Mouse (Mus musculus) thymus, postnatal 4 days (tissue): ENCODE results near the gene Ctla4.

Experiments used
- DNase-seq: peaks from one replicate; pipeline ENCODE4 v3.0.0; 2021

Ctla4 gene

GRCm38 (mm10) chr1:60935968-60936581 lies 49.3 kb downstream of the Ctla4 start:
- DNase-seq = no peak

- DNase-seq = no peak
Measured at GRCm38 (mm10) chr1:60936963-60937711, 50.3 kb downstream of the Ctla4 start.

GRCm38 (mm10) chr1:60938256-60938655 lies 51.5 kb downstream of the Ctla4 start:
- DNase-seq = no peak

- DNase-seq = no peak
Measured at GRCm38 (mm10) chr1:60938974-60939373, 52.2 kb downstream of the Ctla4 start.

GRCm38 (mm10) chr1:60940023-60940422 lies 53.2 kb downstream of the Ctla4 start:
- DNase-seq = no peak

- DNase-seq = no peak
Measured at GRCm38 (mm10) chr1:60940620-60941019, 53.8 kb downstream of the Ctla4 start.

- DNase-seq = no peak
Measured at GRCm38 (mm10) chr1:60941056-60942048, 54.6 kb downstream of the Ctla4 start.

- no peak for DNase-seq
Measured at GRCm38 (mm10) chr1:60942921-60943320, 56.1 kb downstream of the Ctla4 start.

- no peak for DNase-seq
Measured at GRCm38 (mm10) chr1:60945633-60946401, 59.0 kb downstream of the Ctla4 start.

GRCm38 (mm10) chr1:60948112-60948511 lies 61.3 kb downstream of the Ctla4 start:
- DNase-seq = no peak

- DNase-seq = no peak
Measured at GRCm38 (mm10) chr1:60952958-60953357, 66.2 kb downstream of the Ctla4 start.

GRCm38 (mm10) chr1:60953686-60954085 lies 66.9 kb downstream of the Ctla4 start:
- no peak for DNase-seq

- DNase-seq = peak; percentile 51
Measured at GRCm38 (mm10) chr1:60954759-60955158, 68.0 kb downstream of the Ctla4 start.

- DNase-seq = no peak
Measured at GRCm38 (mm10) chr1:60955186-60955585, 68.4 kb downstream of the Ctla4 start.

- DNase-seq = no peak
Measured at GRCm38 (mm10) chr1:60956196-60956595, 69.4 kb downstream of the Ctla4 start.

- peak; percentile 64 for DNase-seq
Measured at GRCm38 (mm10) chr1:60958287-60958686, 71.5 kb downstream of the Ctla4 start.

GRCm38 (mm10) chr1:60959246-60959645 lies 72.4 kb downstream of the Ctla4 start:
- DNase-seq = no peak

GRCm38 (mm10) chr1:60960451-60960850 lies 73.7 kb downstream of the Ctla4 start:
- no peak for DNase-seq

GRCm38 (mm10) chr1:60961080-60961479 lies 74.3 kb downstream of the Ctla4 start:
- DNase-seq = peak; percentile 79

- DNase-seq = no peak
Measured at GRCm38 (mm10) chr1:60962095-60962494, 75.3 kb downstream of the Ctla4 start.
